Mouse (Mus musculus): Measurements from ENCODE around the gene Nfatc2. TPM values are rescaled to one million over a fixed set of nuclear protein-coding genes. Genes with fewer than 3 reads are reported as not detected.

Gene Nfatc2
- polyA plus RNA-seq, 1 experiment from 2014 or later: 2.0 TPM

GRCm38 (mm10) chr2:168541223-168541622 is 60.2 kb downstream of the Nfatc2 start:
- no peak overlapping the region for H3K27ac ChIP-seq
- H3K36me3 ChIP-seq: no peaks in the 10 kb centered on the region
- 72% methylated on average over 7 of the region's 7 CpGs for WGBS
- DNase-seq (ENCODE audit: low spot score): no peak
- H3K27me3 ChIP-seq (ENCODE audit: insufficient read depth, poor library complexity, severe bottlenecking): peaks cover 40% of the 10 kb centered on the region
- peaks cover 22% of the 10 kb centered on the region for H3K4me1 ChIP-seq
- H3K4me3 ChIP-seq: no peak overlapping the region
- no peaks in the 10 kb centered on the region for H3K9me3 ChIP-seq

- Histone ChIP-seq H3K4me1 (peaks cover 17% of the 10 kb centered on the region), H3K27me3 (ENCODE audit: insufficient read depth, poor library complexity, severe bottlenecking) (peaks cover 42% of the 10 kb centered on the region), H3K36me3 (no peaks in the 10 kb centered on the region; the same call in 1 of the 2 replicates), H3K4me3 (no peak overlapping the region), H3K9me3 (no peaks in the 10 kb centered on the region), H3K27ac (no peak overlapping the region)
- WGBS: 63% methylated on average over 15 of the region's 15 CpGs
- DNase-seq (ENCODE audit: low spot score): no peak
Observed at GRCm38 (mm10) chr2:168539594-168540222, 61.7 kb downstream of the Nfatc2 start.

GRCm38 (mm10) chr2:168539026-168539425 is 62.4 kb downstream of the Nfatc2 start:
- peaks cover 10% of the 10 kb centered on the region for H3K4me1 ChIP-seq
- peaks cover 49% of the 10 kb centered on the region for H3K27me3 ChIP-seq (ENCODE audit: insufficient read depth, poor library complexity, severe bottlenecking)
- no peaks in the 10 kb centered on the region for H3K9me3 ChIP-seq
- 77% methylated on average over 6 of the region's 6 CpGs for WGBS
- no peak overlapping the region for H3K4me3 ChIP-seq
- H3K36me3 ChIP-seq: no peaks in the 10 kb centered on the region; the same call in 1 of the 2 replicates
- no peak for DNase-seq (ENCODE audit: low spot score)
- H3K27ac ChIP-seq: no peak overlapping the region

GRCm38 (mm10) chr2:168532061-168532833 is 69.2 kb downstream of the Nfatc2 start:
- no peak overlapping the region for H3K27ac ChIP-seq
- no peak overlapping the region for H3K4me3 ChIP-seq
- no peaks in the 10 kb centered on the region; the same call in 1 of the 2 replicates for H3K4me1 ChIP-seq
- WGBS: 66% methylated on average over 15 of the region's 15 CpGs
- no peaks in the 10 kb centered on the region; the same call in 1 of the 2 replicates for H3K36me3 ChIP-seq
- peaks cover 59% of the 10 kb centered on the region for H3K27me3 ChIP-seq (ENCODE audit: insufficient read depth, poor library complexity, severe bottlenecking)
- no peaks in the 10 kb centered on the region for H3K9me3 ChIP-seq
- no peak for DNase-seq (ENCODE audit: low spot score)

- 84% methylated on average over 8 of the region's 8 CpGs for WGBS
- no peak for DNase-seq (ENCODE audit: low spot score)
- H3K27me3 ChIP-seq (ENCODE audit: insufficient read depth, poor library complexity, severe bottlenecking): peaks cover 66% of the 10 kb centered on the region
- no peaks in the 10 kb centered on the region; the same call in 1 of the 2 replicates for H3K36me3 ChIP-seq
- H3K9me3 ChIP-seq: no peaks in the 10 kb centered on the region
- peaks cover 17% of the 10 kb centered on the region for H3K4me1 ChIP-seq
- no peak overlapping the region for H3K27ac ChIP-seq
- no peak overlapping the region for H3K4me3 ChIP-seq
Observed at GRCm38 (mm10) chr2:168528551-168528950, 72.9 kb downstream of the Nfatc2 start.

- Histone ChIP-seq H3K36me3 (no peaks in the 10 kb centered on the region; the same call in 1 of the 2 replicates), H3K4me3 (no peak overlapping the region), H3K27me3 (ENCODE audit: insufficient read depth, poor library complexity, severe bottlenecking) (peaks cover 68% of the 10 kb centered on the region), H3K27ac (no peak overlapping the region), H3K4me1 (peaks cover 24% of the 10 kb centered on the region), H3K9me3 (no peaks in the 10 kb centered on the region)
- 87% methylated on average over 10 of the region's 10 CpGs for WGBS
- DNase-seq (ENCODE audit: low spot score): no peak
Observed at GRCm38 (mm10) chr2:168527430-168527792, 74.0 kb downstream of the Nfatc2 start.

- H3K27me3 ChIP-seq (ENCODE audit: insufficient read depth, poor library complexity, severe bottlenecking): peaks cover 70% of the 10 kb centered on the region
- H3K36me3 ChIP-seq: no peaks in the 10 kb centered on the region; the same call in 1 of the 2 replicates
- H3K9me3 ChIP-seq: no peaks in the 10 kb centered on the region
- WGBS: 85% methylated on average over 18 of the region's 18 CpGs
- H3K27ac ChIP-seq: no peak overlapping the region
- no peak for DNase-seq (ENCODE audit: low spot score)
- H3K4me1 ChIP-seq: peaks cover 30% of the 10 kb centered on the region
- H3K4me3 ChIP-seq: no peak overlapping the region
Observed at GRCm38 (mm10) chr2:168526547-168527429, 74.7 kb downstream of the Nfatc2 start.

GRCm38 (mm10) chr2:168525391-168526154 is 75.9 kb downstream of the Nfatc2 start:
- no peak for DNase-seq (ENCODE audit: low spot score)
- no peaks in the 10 kb centered on the region for H3K9me3 ChIP-seq
- peaks cover 39% of the 10 kb centered on the region for H3K4me1 ChIP-seq
- no peaks in the 10 kb centered on the region; the same call in 1 of the 2 replicates for H3K36me3 ChIP-seq
- peak overlapping the region; percentile 50 for H3K4me3 ChIP-seq
- peak overlapping the region; percentile 72 for H3K27ac ChIP-seq
- WGBS: 14% methylated on average over 17 of the region's 17 CpGs
- H3K27me3 ChIP-seq (ENCODE audit: insufficient read depth, poor library complexity, severe bottlenecking): peaks cover 75% of the 10 kb centered on the region

- H3K4me3 ChIP-seq: peak overlapping the region; percentile 50
- H3K9me3 ChIP-seq: no peaks in the 10 kb centered on the region
- peak; percentile 95 for DNase-seq (ENCODE audit: low spot score)
- peaks cover 42% of the 10 kb centered on the region for H3K4me1 ChIP-seq
- H3K27me3 ChIP-seq (ENCODE audit: insufficient read depth, poor library complexity, severe bottlenecking): peaks cover 73% of the 10 kb centered on the region
- 1% methylated on average over 13 of the region's 13 CpGs for WGBS
- no peaks in the 10 kb centered on the region; the same call in 1 of the 2 replicates for H3K36me3 ChIP-seq
- H3K27ac ChIP-seq: peak overlapping the region; percentile 72
Observed at GRCm38 (mm10) chr2:168524905-168525381, 76.5 kb downstream of the Nfatc2 start.

- H3K4me3 ChIP-seq: no peak overlapping the region
- peaks cover 71% of the 10 kb centered on the region for H3K27me3 ChIP-seq (ENCODE audit: insufficient read depth, poor library complexity, severe bottlenecking)
- no peaks in the 10 kb centered on the region for H3K9me3 ChIP-seq
- no peak for DNase-seq (ENCODE audit: low spot score)
- H3K4me1 ChIP-seq: peaks cover 52% of the 10 kb centered on the region
- 68% methylated on average over 3 of the region's 3 CpGs for WGBS
- no peaks in the 10 kb centered on the region; the same call in 1 of the 2 replicates for H3K36me3 ChIP-seq
- H3K27ac ChIP-seq: no peak overlapping the region
Observed at GRCm38 (mm10) chr2:168522247-168522646, 79.2 kb downstream of the Nfatc2 start.

GRCm38 (mm10) chr2:168520771-168521170 is 80.7 kb downstream of the Nfatc2 start:
- WGBS: 85% methylated on average over 7 of the region's 7 CpGs
- peaks cover 52% of the 10 kb centered on the region for H3K4me1 ChIP-seq
- no peak for DNase-seq (ENCODE audit: low spot score)

GRCm38 (mm10) chr2:168519589-168519988 is 81.9 kb downstream of the Nfatc2 start:
- no peaks in the 10 kb centered on the region for H3K36me3 ChIP-seq
- no peak for DNase-seq (ENCODE audit: low spot score)
- no peaks in the 10 kb centered on the region for H3K9me3 ChIP-seq
- H3K4me3 ChIP-seq: no peak overlapping the region
- WGBS: 57% methylated on average over 8 of the region's 8 CpGs
- no peak overlapping the region for H3K27ac ChIP-seq
- peaks cover 41% of the 10 kb centered on the region for H3K4me1 ChIP-seq
- peaks cover 56% of the 10 kb centered on the region for H3K27me3 ChIP-seq (ENCODE audit: insufficient read depth, poor library complexity, severe bottlenecking)

More at GRCm38 (mm10) chr2:168520771-168521170, 80.7 kb downstream of the Nfatc2 start:
- H3K27ac ChIP-seq: no peak overlapping the region
- no peaks in the 10 kb centered on the region for H3K9me3 ChIP-seq
- H3K27me3 ChIP-seq (ENCODE audit: insufficient read depth, poor library complexity, severe bottlenecking): peaks cover 67% of the 10 kb centered on the region
- H3K36me3 ChIP-seq: no peaks in the 10 kb centered on the region
- no peak overlapping the region for H3K4me3 ChIP-seq

Data from heart, embryonic 10.5 days (tissue).